Mouse (Mus musculus) lung, adult 2 months (tissue): ENCODE results near the gene Pygb.

Experiments used
- CTCF ChIP-seq: fragments of 200-500 bp; IDR thresholded peaks from 2 replicates; pipeline ENCODE4 v1.5.1; 2011; ENCODE audit warnings: mild to moderate bottlenecking, low read length, control low read depth; ENCODE audit not compliant: insufficient read depth
- POLR2A ChIP-seq: fragments of 200-500 bp; IDR thresholded peaks from 2 replicates; pipeline ENCODE4 v1.6.1; 2011; ENCODE audit warnings: low read depth, mild to moderate bottlenecking, control low read depth, low read length, borderline replicate concordance; ENCODE audit errors: extremely low read depth

GRCm38 (mm10) chr2:150818742-150819141, 32.2 kb downstream of the Pygb start:
- TF ChIP-seq CTCF (no peak), POLR2A (no peak)
